Mouse (Mus musculus) ES-Bruce4 (cell line): ENCODE measurements around the gene Rab31. TPM values are rescaled to one million over a fixed set of nuclear protein-coding genes. Genes with fewer than 3 reads are reported as not detected.
A peak's percentile ranks its signal among the peaks of the same experiment; 100 is the strongest.

Experiments
- H3K27ac ChIP-seq: 2 replicates; pipeline ENCODE4 v1.5.1; 2012; ENCODE audit warnings: low read length, inconsistent platforms; ENCODE audit not compliant: insufficient read depth
- H3K27me3 ChIP-seq: 2 replicates; pipeline ENCODE4 v1.6.1; 2012; ENCODE audit warnings: mild to moderate bottlenecking, low read length, inconsistent platforms; ENCODE audit not compliant: control insufficient read depth, poor library complexity, insufficient read depth, severe bottlenecking
- H3K36me3 ChIP-seq: 2 replicates; pipeline ENCODE4 v1.6.1; 2012; ENCODE audit warnings: inconsistent platforms, mild to moderate bottlenecking, low read length, moderate library complexity; ENCODE audit not compliant: control insufficient read depth, poor library complexity, insufficient read depth, severe bottlenecking
- H3K4me1 ChIP-seq: one replicate; pipeline ENCODE4 v1.8.1; 2011; ENCODE audit warnings: low read length; ENCODE audit not compliant: control insufficient read depth, insufficient read depth
- H3K4me3 ChIP-seq: 2 replicates; pipeline ENCODE4 v1.5.1; 2011; ENCODE audit warnings: low read depth, mild to moderate bottlenecking, low read length
- H3K9ac ChIP-seq: 2 replicates; pipeline ENCODE4 v1.6.1; 2012; ENCODE audit warnings: low read depth, mild to moderate bottlenecking, inconsistent platforms; ENCODE audit not compliant: poor library complexity, severe bottlenecking
- H3K9me3 ChIP-seq: replicated peaks from 2 replicates; pipeline ENCODE4 v1.6.1; 2012; ENCODE audit warnings: mild to moderate bottlenecking, low read length, inconsistent platforms; ENCODE audit not compliant: control insufficient read depth, poor library complexity, insufficient read depth, severe bottlenecking
- CTCF ChIP-seq: IDR thresholded peaks from one replicate; pipeline ENCODE4 v1.8.1; 2011; ENCODE audit warnings: low read depth, low read length
- EP300 ChIP-seq: IDR thresholded peaks from 2 replicates; pipeline ENCODE4 v1.6.1; 2011; ENCODE audit warnings: low read depth, low read length; ENCODE audit not compliant: insufficient read depth
- POLR2A ChIP-seq: IDR thresholded peaks from one replicate; pipeline ENCODE4 v1.8.1; 2011; ENCODE audit warnings: low read length; ENCODE audit not compliant: insufficient read depth
- polyA plus RNA-seq: library from polyadenylated mRNA; stranded (reverse); fragments of >200 nt; gene quantifications from 2 replicates; pipeline ENCODE4 v1.2.4, GENCODE M21; 2011; ENCODE audit warnings: low read depth; ENCODE audit not compliant: missing spikeins, insufficient read depth, insufficient read length

Rab31 gene
- polyA plus RNA-seq, 1 experiment, result 18.7 TPM

- H3K4me3 ChIP-seq, result no peak overlapping the region
- no peaks in the 10 kb centered on the region for H3K4me1 ChIP-seq
- TF ChIP-seq CTCF (no peak), EP300 (no peak), POLR2A (no peak)
- H3K36me3 ChIP-seq, result no peaks in the 10 kb centered on the region
- H3K9me3 ChIP-seq, result no peaks in the 10 kb centered on the region
- no peak overlapping the region for H3K9ac ChIP-seq
- no peak overlapping the region for H3K27ac ChIP-seq
- no peaks in the 10 kb centered on the region for H3K27me3 ChIP-seq
Observed at GRCm38 (mm10) chr17:65656076-65656475, 116.5 kb downstream of the Rab31 start.

- H3K27me3 ChIP-seq, result no peaks in the 10 kb centered on the region
- H3K36me3 ChIP-seq, result no peaks in the 10 kb centered on the region
- H3K9ac ChIP-seq, result no peak overlapping the region
- H3K4me3 ChIP-seq, result no peak overlapping the region
- no peaks in the 10 kb centered on the region for H3K4me1 ChIP-seq
- TF ChIP-seq CTCF (no peak), POLR2A (no peak), EP300 (no peak)
- no peaks in the 10 kb centered on the region for H3K9me3 ChIP-seq
- no peak overlapping the region for H3K27ac ChIP-seq
Observed at GRCm38 (mm10) chr17:65655608-65656007, 116.9 kb downstream of the Rab31 start.

- Histone ChIP-seq H3K36me3 (no peaks in the 10 kb centered on the region), H3K4me3 (no peak overlapping the region), H3K9ac (no peak overlapping the region), H3K9me3 (no peaks in the 10 kb centered on the region), H3K27ac (no peak overlapping the region), H3K4me1 (peaks cover 6% of the 10 kb centered on the region), H3K27me3 (no peaks in the 10 kb centered on the region)
- TF ChIP-seq CTCF (no peak), EP300 (no peak), POLR2A (no peak)
Observed at GRCm38 (mm10) chr17:65650598-65650997, 122.0 kb downstream of the Rab31 start.

- Histone ChIP-seq H3K9ac (no peak overlapping the region), H3K9me3 (no peaks in the 10 kb centered on the region), H3K27ac (no peak overlapping the region), H3K36me3 (no peaks in the 10 kb centered on the region), H3K4me3 (no peak overlapping the region), H3K4me1 (peaks cover 6% of the 10 kb centered on the region), H3K27me3 (no peaks in the 10 kb centered on the region)
- TF ChIP-seq CTCF (no peak), EP300 (no peak), POLR2A (no peak)
Observed at GRCm38 (mm10) chr17:65649175-65649493, 123.4 kb downstream of the Rab31 start.

- TF ChIP-seq POLR2A (no peak), EP300 (0 out of 2 replicates have a peak, but pooled peaks have one; percentile 56), CTCF (no peak)
- Histone ChIP-seq H3K4me1 (peaks cover 6% of the 10 kb centered on the region), H3K4me3 (no peak overlapping the region), H3K9ac (no peak overlapping the region), H3K9me3 (no peaks in the 10 kb centered on the region), H3K27ac (no peak overlapping the region), H3K36me3 (no peaks in the 10 kb centered on the region), H3K27me3 (no peaks in the 10 kb centered on the region)
Observed at GRCm38 (mm10) chr17:65648371-65649174, 124.0 kb downstream of the Rab31 start.

GRCm38 (mm10) chr17:65647961-65648360, 124.6 kb downstream of the Rab31 start:
- H3K36me3 ChIP-seq, result no peaks in the 10 kb centered on the region
- no peaks in the 10 kb centered on the region for H3K9me3 ChIP-seq
- TF ChIP-seq EP300 (no peak), CTCF (no peak), POLR2A (no peak)
- no peak overlapping the region for H3K4me3 ChIP-seq
- H3K27ac ChIP-seq, result no peak overlapping the region
- peaks cover 6% of the 10 kb centered on the region for H3K4me1 ChIP-seq
- H3K9ac ChIP-seq, result no peak overlapping the region
- H3K27me3 ChIP-seq, result no peaks in the 10 kb centered on the region
